Mouse (Mus musculus) brain, embryonic 18.5 days (tissue): Measurements from ENCODE around the gene Gm49358.

Experiments used
- DNase-seq: peaks from one replicate; pipeline ENCODE4 v3.0.0-alpha.2; 2012; ENCODE audit warnings: low read depth, low spot score

Gene Gm49358

DNA sequence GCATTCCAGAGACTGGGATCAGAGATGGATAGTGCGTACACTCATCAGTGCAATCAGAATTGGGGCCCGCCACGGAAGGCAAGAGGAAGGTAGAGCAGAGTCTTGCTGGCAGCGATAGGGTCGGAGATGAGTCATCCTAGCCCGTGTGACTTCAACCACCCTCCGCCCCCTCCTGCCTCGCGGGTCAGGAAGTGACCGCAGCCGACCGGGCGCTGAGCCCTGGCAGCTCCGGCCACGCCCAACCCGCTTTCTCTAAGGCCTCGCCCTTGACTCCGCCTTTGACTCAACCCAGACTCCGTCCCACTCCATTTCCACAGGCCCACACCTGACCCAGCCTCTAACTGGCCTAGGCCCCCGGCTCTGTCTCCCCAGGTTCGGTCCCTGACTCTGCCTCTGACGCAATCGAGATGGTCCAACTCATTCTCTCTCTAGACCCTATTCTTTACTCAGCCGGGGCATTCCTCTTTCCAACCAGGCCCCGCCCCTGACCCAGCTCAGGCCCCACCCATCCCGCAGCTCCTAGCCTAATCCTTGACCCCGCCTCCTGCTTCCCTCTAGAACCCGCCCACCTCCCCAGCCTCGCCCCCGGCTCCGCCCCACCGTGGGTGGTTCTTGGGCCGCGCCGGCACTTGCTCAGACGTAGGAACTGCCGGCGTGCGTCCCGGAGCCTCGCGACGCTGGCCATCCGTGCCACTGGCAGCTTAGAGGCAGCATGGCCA lies 14.8 kb downstream of the Gm49358 start, which contains the start of gene Nt5dc3:
TSS of gene Nt5dc3 (plus strand) at position 608 of the 719 bp plus-strand sequence.
- peak; percentile 85 for DNase-seq

DNA sequence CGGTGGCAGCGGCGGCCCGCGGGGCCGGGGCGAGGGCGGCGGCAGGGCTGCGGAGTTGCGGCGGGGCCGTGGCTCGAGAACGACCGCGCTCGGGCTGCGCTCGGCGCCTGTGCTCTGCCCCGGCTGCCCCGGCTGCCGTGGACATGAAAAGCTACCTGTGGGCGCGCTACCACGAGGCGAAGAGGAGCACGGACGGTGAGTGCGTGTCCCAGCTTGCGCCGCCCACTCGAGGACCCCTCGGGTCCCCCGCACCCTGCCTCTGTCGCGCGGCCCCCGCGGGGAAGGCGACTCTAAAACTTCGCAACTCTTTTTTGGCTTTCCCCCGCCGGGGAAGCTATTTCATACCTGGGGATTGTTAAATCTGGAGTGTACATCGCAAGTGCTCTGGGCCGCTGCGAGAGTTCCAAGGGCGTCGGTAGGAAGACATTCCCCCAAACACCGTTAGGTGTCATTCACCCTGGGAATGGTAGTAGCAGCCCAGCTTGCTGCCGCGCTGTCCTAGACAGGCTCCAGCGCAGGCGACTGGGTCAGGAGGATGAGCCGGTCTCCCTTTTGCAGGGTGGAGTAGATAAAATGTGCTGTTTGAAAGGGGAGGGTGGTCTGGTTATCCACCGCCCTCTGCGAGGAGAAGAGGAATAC lies 15.5 kb downstream of the Gm49358 start:
- no peak for DNase-seq

DNA sequence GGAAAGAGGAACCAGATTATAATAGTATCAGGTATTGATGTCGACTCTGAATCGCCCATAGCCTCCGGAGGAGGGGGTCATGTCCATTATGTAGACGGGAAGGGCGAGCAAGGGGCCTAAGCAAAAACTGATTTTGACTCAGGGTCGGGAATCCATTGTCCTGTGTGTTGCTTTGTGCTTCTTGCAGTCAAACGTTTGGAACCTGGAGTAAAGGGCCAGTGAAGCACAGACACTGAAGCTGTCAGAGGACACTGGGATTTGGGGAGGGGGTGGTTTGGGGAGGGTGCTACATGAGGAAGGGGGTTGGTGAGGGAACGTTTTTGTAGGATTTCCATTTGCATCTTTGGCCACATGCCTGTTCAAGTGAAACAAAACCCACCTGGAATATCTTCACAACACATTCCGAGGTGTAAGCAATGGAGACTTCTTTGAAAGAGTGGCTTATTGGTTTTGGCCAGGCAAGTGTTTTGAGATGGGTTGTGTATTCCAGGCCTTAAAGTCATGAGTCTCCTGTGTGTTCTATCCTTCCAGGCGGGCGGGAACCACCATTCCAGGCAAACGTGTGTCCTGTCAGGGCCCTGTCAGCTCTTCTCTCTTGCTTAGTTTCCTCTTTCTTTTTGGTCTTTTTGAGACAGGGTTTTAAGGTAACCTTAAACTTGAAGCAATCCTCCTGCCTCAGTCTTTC lies 16.2 kb downstream of the Gm49358 start:
- DNase-seq = no peak

DNA sequence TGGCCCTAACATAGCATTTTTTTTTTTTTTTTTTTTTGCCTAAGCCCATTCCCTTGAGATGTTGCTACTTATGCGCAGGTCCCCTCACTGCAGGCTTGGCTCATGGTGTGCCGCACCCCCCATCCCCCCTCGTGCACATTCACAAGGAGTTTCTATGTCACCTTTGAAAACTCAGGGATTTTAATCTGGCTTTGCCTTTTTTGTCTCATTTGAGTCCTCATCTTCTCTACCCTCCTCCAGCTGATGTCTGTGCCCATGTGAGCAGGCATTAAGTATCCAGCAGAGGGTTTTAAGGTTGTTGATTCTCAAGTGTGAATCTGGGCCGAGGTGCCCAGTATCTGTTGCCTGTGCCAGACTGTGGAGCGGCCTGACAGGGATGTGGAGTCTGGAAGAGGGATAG lies 17.9 kb downstream of the Gm49358 start:
- no peak for DNase-seq

DNA sequence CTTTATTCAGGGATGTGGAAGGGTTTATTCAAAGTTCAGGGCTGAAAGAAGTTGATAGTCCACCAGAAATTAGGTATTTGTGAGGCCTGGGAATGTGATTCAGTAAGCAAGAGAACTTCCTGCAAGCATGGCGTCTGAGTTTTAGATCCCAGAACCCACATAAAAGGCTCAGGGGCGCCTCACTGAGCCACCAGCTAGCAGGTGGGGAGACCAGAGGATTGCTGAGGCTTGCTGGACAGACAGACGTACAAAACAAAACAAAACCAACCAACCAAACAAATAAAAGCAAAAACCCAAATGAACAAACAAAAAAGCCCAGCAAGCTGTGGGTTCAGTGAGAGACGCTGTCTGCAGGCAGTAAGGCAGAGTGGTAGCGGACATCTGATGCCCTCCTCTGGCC lies 18.9 kb downstream of the Gm49358 start:
- DNase-seq = no peak

DNA sequence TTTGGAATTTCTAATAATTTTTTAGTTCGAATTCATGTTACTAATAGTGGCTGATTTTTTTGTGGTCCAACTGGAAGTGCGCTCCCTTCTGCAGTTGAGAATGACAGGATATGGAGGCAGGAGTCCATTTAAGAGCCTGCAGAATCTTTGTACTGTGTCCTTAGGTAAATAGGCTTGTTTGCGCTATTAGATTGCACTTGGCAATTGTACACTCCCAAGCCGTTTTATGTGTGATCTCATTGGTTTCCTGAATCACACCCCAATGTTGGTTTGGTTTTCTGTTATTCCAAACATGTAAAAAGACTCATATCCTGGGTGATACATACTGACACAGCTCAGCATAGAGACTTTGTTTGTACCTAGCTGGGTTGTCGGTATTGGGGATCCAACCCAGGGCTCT lies 19.8 kb downstream of the Gm49358 start:
- DNase-seq = no peak

DNA sequence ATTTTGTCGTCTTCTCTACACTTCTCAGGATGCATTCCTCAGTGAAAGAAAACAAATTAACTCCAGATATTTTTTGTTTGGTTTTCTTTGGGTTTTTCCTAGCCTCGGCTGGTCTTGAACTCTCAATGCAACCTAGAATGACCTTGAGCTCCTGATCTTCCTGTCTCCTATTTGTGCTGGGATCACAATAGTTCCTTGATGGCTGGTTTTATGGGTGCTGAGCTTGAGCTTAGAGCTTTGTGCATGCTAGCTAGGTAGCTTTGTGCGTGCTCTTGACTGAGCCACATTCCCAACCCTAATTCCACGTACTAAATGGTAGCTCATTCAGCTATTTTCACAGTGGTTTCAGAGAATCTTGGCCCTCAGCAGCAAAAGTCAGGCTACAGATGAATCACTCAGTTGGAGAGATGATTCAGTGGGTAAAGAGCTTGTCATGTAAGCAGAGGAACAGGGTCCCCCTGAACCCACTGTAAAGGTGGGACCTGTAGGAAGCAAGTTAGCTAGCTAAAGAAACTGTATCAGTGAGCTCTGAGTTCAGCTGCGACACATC lies 20.4 kb downstream of the Gm49358 start:
- DNase-seq = no peak

DNA sequence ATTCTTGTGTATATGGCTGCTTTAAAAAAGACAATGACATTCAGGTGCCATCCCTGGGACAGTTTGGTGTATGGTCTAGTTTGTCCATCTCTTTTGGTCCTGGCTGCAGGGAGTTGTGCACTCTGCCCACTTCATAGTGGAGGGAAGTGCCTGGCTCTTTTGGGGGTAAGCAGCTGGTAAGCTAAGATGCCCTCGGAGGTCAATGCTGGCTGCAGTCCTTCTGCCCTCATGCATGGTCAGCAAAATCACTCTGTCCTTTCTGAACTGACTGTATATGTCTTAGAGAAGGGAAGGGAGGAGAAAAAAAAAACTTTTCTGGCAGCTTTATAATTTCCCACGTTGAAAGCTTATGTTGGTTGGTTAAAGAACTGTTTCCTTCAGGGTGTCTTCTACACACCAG lies 21.6 kb downstream of the Gm49358 start:
- no peak for DNase-seq

DNA sequence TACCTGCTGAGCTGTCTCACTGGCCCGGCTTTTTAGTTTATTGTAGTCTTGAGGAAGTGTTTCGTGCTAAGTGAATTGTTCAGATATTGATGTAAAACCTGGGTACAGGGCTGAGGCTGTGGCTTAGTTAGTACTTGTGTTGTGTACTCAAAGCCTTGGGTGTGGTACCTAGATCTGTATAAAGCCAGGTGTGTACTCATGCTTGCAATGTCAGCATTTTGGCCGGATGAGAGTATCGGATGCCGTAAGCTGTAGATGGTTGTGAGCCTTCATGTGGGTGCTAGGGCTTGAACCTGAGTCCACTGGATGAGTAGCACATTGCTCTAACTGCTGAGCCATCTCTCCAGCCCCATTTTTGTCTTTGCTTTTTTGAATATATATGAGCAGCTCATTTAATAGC lies 22.3 kb downstream of the Gm49358 start:
- DNase-seq = no peak

DNA sequence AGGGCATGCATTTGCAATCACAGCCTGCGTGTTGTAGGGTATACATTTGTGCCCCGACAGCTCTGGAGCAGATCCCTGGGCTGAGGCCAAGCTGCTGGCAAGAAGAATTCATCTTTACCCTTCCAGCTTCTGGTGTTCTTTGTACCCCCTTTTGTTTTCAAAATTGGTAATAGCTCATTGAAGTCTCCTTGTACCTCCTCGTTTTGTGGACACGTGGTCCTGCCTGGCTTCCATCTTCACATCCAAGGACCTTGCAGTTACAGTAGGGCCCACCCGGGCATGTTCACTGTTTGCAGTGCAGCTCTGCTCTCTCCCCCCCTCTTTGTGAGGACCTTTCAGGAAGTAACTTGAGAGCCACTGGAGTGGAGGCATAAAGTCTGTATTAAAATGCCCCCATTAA lies 24.4 kb downstream of the Gm49358 start:
- no peak for DNase-seq

DNA sequence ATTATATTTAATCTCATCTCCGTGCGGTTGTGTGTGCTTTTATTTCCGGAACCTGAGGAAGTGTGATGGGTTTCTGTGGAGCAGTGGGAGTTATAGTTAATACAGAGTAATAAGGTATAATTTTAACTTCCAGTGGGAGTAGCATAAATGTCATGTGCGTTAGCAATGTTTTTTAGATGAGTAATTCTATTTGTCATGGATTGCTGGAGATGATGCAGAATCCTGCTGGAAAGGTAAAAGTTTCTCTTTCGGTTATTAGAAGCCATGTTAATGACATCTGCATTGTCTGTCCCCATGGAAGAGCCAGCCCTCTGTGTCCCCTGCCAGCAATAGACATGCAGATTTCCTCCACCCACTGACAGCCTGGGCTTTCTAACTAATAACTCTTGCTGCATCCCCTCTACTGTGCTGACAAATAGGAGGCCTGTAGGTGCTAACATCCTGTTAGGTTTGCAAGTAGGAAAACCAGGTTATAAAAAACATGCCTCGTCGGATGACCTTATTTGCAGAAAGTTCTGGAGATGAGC lies 25.4 kb downstream of the Gm49358 start:
- no peak for DNase-seq

DNA sequence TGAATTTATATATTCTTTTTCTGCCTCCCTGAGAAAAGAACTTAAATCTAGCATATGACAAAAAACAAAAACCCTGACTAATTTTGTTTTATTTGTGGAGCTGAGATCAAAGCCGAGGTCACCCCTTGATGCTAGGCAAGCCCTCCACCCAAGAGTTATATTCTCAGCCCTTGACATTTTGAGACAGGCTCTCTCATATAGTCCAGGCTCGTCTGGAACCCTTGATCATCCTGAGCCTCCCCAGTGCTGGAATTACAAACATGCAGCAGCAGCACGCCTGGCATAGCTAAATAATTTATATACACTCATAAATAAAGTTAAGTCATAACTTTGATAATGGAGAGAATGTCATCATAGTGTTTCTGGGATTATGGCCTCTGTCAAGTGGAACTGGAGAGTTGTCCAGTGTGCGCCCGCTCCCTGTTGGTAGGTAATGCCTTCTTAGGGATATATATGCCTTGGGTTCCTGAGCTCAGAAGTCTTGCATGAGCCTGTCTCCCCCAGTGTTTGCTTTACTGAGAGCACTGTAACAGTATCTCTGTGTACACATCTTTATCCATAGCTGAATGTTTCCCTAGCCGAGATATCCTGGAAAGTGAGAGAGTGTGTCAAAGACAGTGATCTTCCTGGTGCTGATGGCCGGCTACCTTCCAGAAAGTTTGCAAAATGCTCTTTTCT lies 27.9 kb downstream of the Gm49358 start:
- DNase-seq = no peak

DNA sequence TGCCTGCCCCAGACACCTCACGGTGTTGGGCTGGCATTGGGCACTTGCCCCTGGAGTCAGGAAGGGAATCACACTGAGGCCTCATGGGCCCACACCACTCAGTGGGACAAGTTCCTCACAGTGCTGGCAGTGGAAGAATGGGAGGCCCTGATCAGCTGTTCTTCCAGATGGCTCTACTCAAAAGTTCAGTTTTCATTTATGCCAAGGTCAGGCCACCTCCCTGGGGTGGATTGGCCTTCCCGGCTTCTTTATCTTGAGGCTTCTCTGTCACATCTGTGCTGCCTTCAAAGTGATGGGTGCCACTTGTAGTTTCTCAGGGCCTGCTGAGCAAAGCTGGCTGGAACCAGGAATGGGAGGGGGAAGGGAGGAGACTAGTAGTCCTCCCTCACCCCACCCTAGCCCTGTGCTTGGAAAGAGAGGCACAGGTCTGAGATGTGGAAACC lies 29.8 kb downstream of the Gm49358 start:
- DNase-seq = no peak

DNA sequence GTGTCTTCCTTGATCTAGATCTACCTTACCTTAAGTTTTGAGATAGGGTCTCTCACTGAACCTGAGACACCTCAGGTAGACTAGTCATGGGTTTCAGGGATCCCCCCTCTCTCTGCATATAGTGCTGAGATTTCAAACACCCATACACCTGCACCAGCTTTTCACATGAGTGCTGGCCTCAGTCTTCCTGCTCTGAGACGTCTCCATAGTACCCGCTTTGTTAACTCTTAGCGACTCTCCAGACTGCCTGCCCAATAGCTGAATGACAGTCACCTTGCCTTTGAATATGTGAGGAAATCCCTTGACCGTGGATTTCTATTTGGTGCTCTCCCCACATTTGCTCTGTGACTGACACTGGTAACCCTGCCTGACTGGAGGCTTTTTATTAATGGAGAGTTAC lies 30.4 kb downstream of the Gm49358 start:
- no peak for DNase-seq

DNA sequence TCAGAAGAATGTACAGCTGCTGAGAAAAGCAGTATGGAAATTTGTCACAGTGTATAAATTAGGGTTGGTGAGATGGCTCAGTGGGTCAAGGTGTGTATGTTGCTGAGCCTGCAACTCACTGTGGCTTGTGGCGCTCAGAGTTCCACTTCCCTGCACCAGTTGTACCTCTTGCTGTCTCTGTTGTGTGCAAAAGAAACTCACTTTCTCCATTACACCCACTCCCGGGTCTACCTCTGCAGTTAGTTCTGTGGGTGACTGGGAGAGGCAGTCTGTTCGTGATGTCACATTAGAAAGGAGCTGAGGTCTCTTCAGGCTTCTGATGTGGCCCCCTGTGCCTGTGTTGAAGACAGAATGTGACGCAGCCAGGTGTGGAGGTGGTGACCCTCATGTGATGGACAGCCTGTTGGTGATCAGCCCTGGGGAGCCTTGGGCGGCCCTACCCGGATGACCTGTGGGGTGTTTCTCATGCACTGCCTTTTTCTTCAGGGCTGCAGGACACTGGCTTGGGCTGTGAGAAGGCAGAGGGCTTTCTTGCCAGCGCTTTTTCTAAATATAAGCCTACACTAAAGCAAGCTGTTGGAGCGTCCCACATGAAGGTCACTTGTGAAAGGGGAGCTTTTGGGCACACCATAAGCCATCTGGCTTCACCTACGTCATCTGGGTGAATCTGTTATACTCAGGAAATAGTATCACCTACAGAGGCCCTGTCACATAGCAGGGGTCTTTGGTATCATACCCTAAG lies 31.2 kb downstream of the Gm49358 start:
- DNase-seq = no peak

DNA sequence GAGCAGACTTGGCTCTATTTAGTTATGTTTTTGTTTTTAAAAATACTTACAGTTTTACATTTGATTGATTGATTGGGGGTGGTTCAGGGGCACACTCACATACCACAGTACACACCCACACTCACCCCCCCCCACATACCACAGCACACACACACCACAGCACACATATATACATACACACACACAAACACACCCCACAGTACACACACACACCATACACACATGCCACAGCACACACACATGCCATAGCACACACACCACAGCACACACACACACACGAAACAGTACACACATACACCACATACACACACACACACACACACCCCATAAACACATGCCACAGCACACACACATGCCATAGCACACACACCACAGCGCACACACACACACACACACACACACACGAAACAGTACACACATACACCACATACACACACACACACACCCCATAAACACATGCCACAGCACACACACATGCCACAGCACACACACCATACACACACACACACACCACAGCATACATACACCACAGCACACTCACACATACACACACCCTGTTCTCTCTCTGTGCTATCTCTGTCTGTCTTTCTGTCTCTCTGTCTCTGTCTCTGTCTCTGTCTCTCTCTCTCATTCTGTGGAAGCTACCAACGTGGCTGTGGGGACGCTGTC lies 32.4 kb downstream of the Gm49358 start:
- no peak for DNase-seq

DNA sequence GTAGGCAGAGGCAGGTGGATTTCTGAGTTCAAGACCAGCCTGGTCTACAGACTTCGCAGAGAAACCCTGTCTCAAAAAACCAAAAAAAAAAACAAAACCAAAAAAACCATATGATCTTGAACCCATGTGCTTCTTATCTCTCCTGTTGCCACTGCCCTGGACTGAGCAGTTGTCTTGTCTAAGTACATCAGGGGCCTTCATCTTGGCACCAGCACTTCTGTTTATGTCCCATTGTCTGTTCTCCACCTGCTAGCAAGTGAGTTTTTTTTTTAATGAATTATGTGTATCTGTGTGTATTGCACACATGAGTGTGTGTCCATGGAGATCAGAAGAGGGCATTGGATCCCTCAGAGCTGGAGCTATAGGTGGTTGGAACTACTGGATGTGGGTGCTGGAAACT lies 43.6 kb downstream of the Gm49358 start:
- DNase-seq = no peak

DNA sequence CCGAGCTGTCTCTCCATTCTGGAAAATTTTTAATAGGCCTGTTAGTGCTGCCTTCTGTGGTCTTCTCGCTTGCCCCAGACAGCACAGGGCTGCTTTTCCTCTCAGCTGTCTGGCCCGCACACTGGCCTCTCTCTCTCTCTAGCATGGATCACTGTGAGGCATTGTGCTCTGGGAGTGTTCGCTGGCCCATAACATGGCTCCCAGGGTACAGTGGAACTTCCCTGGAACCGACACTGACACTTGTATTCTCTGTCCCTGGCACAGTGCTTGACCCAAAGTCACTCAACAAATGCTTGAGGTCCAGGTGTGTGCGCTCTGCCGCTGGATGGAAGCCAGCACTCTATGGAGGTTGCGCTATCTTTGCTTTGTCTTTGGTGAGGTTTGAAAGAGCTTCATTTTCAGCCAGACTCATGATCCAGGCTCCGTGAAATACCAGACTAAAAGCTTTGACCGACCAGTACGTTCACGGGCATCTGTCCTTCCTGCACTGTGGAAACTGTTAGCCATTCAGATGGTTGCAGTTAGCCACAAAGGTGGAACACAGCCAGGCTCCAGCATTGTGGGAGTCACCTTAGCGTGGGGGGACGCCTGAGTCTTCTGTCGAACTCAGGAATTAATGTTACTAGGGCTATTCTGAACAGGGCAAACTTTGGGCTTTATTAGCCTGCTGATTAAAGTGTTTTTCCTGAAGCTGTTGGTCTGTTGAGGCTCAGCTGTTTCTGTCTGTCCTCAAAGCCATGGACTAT lies 44.4 kb downstream of the Gm49358 start:
- no peak for DNase-seq

DNA sequence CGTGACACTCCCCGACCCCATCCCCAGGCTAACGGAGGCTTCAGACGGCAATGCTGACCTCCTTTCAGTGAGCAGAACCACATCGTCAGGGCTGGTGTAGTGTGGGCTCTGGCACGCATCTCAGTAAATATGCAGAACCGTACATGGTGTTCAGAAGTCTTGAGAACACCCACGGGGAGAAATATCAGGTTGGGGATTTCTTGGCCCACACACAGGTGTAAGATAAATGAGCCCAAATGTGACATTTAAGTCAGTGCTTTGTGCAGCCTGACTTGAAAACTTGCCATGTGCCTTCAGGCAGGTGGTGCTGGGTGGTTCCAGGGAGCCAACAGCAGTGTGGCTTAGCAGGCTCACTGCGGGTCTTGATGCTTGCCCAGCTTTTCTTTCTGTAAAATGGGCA lies 46.2 kb downstream of the Gm49358 start:
- no peak for DNase-seq

DNA sequence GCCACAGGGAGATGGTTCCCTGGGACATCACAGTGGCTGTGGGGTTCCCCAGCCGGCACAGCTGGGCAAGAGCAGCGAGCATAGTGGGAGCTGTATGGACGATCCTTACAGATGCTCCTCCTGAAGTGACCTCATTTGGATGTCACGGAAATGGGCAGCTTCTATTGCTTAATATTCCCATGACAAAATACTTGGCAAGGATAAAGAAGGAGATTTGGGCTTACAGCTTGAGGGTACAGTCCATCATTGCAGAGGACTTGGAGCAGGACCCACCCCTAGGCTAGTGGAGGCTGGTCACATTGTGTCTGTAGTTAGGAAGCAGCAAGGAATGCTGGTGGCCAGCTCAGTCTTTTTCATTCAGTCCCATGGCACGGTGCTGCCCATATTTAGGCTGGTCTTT lies 46.8 kb downstream of the Gm49358 start:
- DNase-seq = no peak
